Comparison of ENCODE assay signal across 8 mouse cellular contexts in genomic region chr7:19748219-19749195, GRCm38 (mm10). TPM values are rescaled to one million over a fixed set of nuclear protein-coding genes. Genes with fewer than 3 reads are reported as not detected.
DNase-seq lines count a peak whose midpoint lies in the region; ATAC-seq and TF ChIP-seq lines count a peak whose summit lies in the region.

No protein-coding gene starts in this region.

- H3K27ac ChIP-seq in embryonic facial prominence, embryonic 15.5 days (replicated peaks) = peak overlapping the region; percentile 96
- H3K27ac ChIP-seq in intestine, embryonic 16.5 days (ENCODE audit: low read length) = peak overlapping the region; percentile 95
- peak overlapping the region; percentile 96 for H3K27ac ChIP-seq in lung, postnatal 0 days (ENCODE audit: low read length)
- H3K27ac ChIP-seq in stomach, embryonic 14.5 days (ENCODE audit: low read length) = peak overlapping the region; percentile 97

- peak; percentile 64 for DNase-seq in adrenal gland, postnatal 10 days
- DNase-seq in adrenal gland, adult 2 months = no peak
- peak; percentile 52 for DNase-seq in lung, postnatal 0 days (ENCODE audit: low spot score)
- DNase-seq in layer of hippocampus, postnatal 36 days = no peak

- no peaks in the 10 kb centered on the region for H3K9me3 ChIP-seq in embryonic facial prominence, embryonic 15.5 days (replicated peaks)
- no peaks in the 10 kb centered on the region for H3K9me3 ChIP-seq in intestine, embryonic 16.5 days (ENCODE audit: control insufficient read depth, low read length)
- no peaks in the 10 kb centered on the region for H3K9me3 ChIP-seq in lung, postnatal 0 days (ENCODE audit: low read length)
- no peaks in the 10 kb centered on the region for H3K9me3 ChIP-seq in stomach, embryonic 14.5 days (ENCODE audit: control insufficient read depth, low read depth, low read length)

- no peaks in the 10 kb centered on the region for H3K79me2 ChIP-seq in C2C12 (ENCODE audit: control insufficient read depth, insufficient read depth)

- no peak for TF ChIP-seq CTCF in C2C12 (IDR thresholded peaks at IDR 0.05; ENCODE audit: control insufficient read depth, insufficient read depth, insufficient read length)
- no peak for TF ChIP-seq CTCF in lung, postnatal 0 days (IDR thresholded peaks at IDR 0.05)

- peak overlapping the region; percentile 75 for H3K9ac ChIP-seq in embryonic facial prominence, embryonic 15.5 days
- peak overlapping the region; percentile 97 for H3K9ac ChIP-seq in intestine, embryonic 16.5 days (ENCODE audit: low read depth, low read length)
- H3K9ac ChIP-seq in lung, postnatal 0 days (replicated peaks; ENCODE audit: low read depth) = peak overlapping the region; percentile 93
- peak overlapping the region; percentile 95 for H3K9ac ChIP-seq in stomach, embryonic 14.5 days (replicated peaks; ENCODE audit: low read depth, low read length)

- no peaks in the 10 kb centered on the region for H3K27me3 ChIP-seq in C2C12 (ENCODE audit: control insufficient read depth, insufficient read depth, insufficient read length)
- H3K27me3 ChIP-seq in embryonic facial prominence, embryonic 15.5 days = no peaks in the 10 kb centered on the region
- no peaks in the 10 kb centered on the region for H3K27me3 ChIP-seq in intestine, embryonic 16.5 days (replicated peaks; ENCODE audit: control insufficient read depth, insufficient read depth, low read length)
- H3K27me3 ChIP-seq in lung, postnatal 0 days (replicated peaks; ENCODE audit: insufficient read depth, low read length) = no peaks in the 10 kb centered on the region
- no peaks in the 10 kb centered on the region for H3K27me3 ChIP-seq in stomach, embryonic 14.5 days (ENCODE audit: control insufficient read depth, insufficient read depth, low read length)

- peaks cover 47% of the 10 kb centered on the region for H3K4me1 ChIP-seq in embryonic facial prominence, embryonic 15.5 days
- peaks cover 44% of the 10 kb centered on the region for H3K4me1 ChIP-seq in intestine, embryonic 16.5 days (ENCODE audit: control insufficient read depth, insufficient read depth, low read length)
- H3K4me1 ChIP-seq in lung, postnatal 0 days (ENCODE audit: insufficient read depth, low read depth, low read length) = peaks cover 18% of the 10 kb centered on the region; the same call in 1 of the 2 replicates
- H3K4me1 ChIP-seq in stomach, embryonic 14.5 days (ENCODE audit: control insufficient read depth, insufficient read depth, low read length) = peaks cover 40% of the 10 kb centered on the region

- H3K79me3 ChIP-seq in C2C12 (ENCODE audit: low read depth) = no peaks in the 10 kb centered on the region

- H3K36me3 ChIP-seq in C2C12 (ENCODE audit: control insufficient read depth, insufficient read depth) = no peaks in the 10 kb centered on the region
- H3K36me3 ChIP-seq in embryonic facial prominence, embryonic 15.5 days = peaks cover 4% of the 10 kb centered on the region; the same call in 1 of the 2 replicates
- 0 out of 2 replicates have a peak, but pooled peaks cover 5% of the 10 kb centered on the region for H3K36me3 ChIP-seq in intestine, embryonic 16.5 days (ENCODE audit: control insufficient read depth, insufficient read depth, low read length)
- H3K36me3 ChIP-seq in lung, postnatal 0 days (ENCODE audit: insufficient read depth, low read length) = no peaks in the 10 kb centered on the region
- H3K36me3 ChIP-seq in stomach, embryonic 14.5 days (ENCODE audit: control insufficient read depth, insufficient read depth, low read length) = peaks cover 6% of the 10 kb centered on the region

- H3K4me2 ChIP-seq in embryonic facial prominence, embryonic 15.5 days (replicated peaks) = peak overlapping the region; percentile 74
- peak overlapping the region; percentile 82 for H3K4me2 ChIP-seq in intestine, embryonic 16.5 days (ENCODE audit: low read depth, low read length)
- H3K4me2 ChIP-seq in lung, postnatal 0 days (replicated peaks; ENCODE audit: low read depth, low read length) = peak overlapping the region; percentile 81
- peak overlapping the region; percentile 82 for H3K4me2 ChIP-seq in stomach, embryonic 14.5 days (replicated peaks; ENCODE audit: low read depth, low read length)

- peak overlapping the region; percentile 92 for H3ac ChIP-seq in C2C12 (ENCODE audit: control insufficient read depth, insufficient read length, low read depth)

- H3K4me3 ChIP-seq in C2C12 (ENCODE audit: insufficient read depth, poor library complexity, severe bottlenecking) = peak overlapping the region; percentile 42
- H3K4me3 ChIP-seq in embryonic facial prominence, embryonic 15.5 days (replicated peaks) = peak overlapping the region; percentile 87
- H3K4me3 ChIP-seq in intestine, embryonic 16.5 days (ENCODE audit: low read length) = peak overlapping the region; percentile 92
- H3K4me3 ChIP-seq in lung, postnatal 0 days (ENCODE audit: low read depth, low read length) = peak overlapping the region; percentile 92
- H3K4me3 ChIP-seq in stomach, embryonic 14.5 days (ENCODE audit: low read depth, low read length) = peak overlapping the region; percentile 89

- ATAC-seq in embryonic facial prominence, embryonic 15.5 days (ENCODE audit: insufficient number of reproducible peaks, low FRiP score, low TSS enrichment, low read depth) = peak; percentile 2; the same call in 1 of the 2 replicates
- peak; percentile 0; the same call in 1 of the 2 replicates for ATAC-seq in intestine, embryonic 16.5 days
- no peak for ATAC-seq in lung, postnatal 0 days
- no peak for ATAC-seq in stomach, embryonic 14.5 days (ENCODE audit: insufficient number of reproducible peaks, insufficient read depth, low FRiP score, low read depth)

- no peak; the same call in 1 of the 2 replicates for TF ChIP-seq EP300 in lung, postnatal 0 days (IDR thresholded peaks at IDR 0.05)

- WGBS in embryonic facial prominence, embryonic 15.5 days = 1% methylated on average over 32 of the region's 32 CpGs
- WGBS in intestine, embryonic 16.5 days = under 1% methylated on average over 32 of the region's 32 CpGs
- WGBS in lung, postnatal 0 days = 1% methylated on average over 32 of the region's 32 CpGs
- under 1% methylated on average over 32 of the region's 32 CpGs for WGBS in stomach, embryonic 14.5 days

RNA-seq across cellular contexts. Expression of gene Nectin2, which starts 1.8 kb away (rescaled TPM):
- 100 to 1,000 TPM in 1 of 2 experiments, 10 to 100 TPM in 1; 86.7 to 106 TPM for total RNA-seq in adrenal gland, postnatal 10 days (2021)
- total RNA-seq in adrenal gland, adult 2 months (2021) = 10 to 100 TPM; 76.9 to 98.1 TPM
- 138 and 165 TPM in 2 replicates for polyA plus RNA-seq in adrenal gland, adult 2 months (2012; rRNA removed)
- polyA plus RNA-seq in C2C12 (2012; fragmentation: generic; extraction: Trizol) = 26.7 TPM
- polyA plus RNA-seq in embryonic facial prominence, embryonic 15.5 days (2015; fragmentation: Nextera tagmentation; extraction: Ambion mirVana) = 79.6 and 86.6 TPM in 2 replicates
- polyA plus RNA-seq in intestine, embryonic 16.5 days (2015; fragmentation: Nextera tagmentation; extraction: Ambion mirVana) = 143 and 149 TPM in 2 replicates
- 113 and 116 TPM in 2 replicates for polyA plus RNA-seq in lung, postnatal 0 days (2015; fragmentation: Nextera tagmentation; extraction: Ambion mirVana)
- 106 and 113 TPM in 2 replicates for polyA plus RNA-seq in stomach, embryonic 14.5 days (2014; fragmentation: Nextera tagmentation; extraction: Ambion mirVana)
- 1 to 10 TPM; 5.2 to 5.8 TPM for total RNA-seq in layer of hippocampus, postnatal 36 days (2021)

RNA-seq across cellular contexts. Expression of gene Bcam, which starts 22.3 kb away (rescaled TPM):
- total RNA-seq in adrenal gland, postnatal 10 days (2021) = 10 to 100 TPM; 62.4 to 75.1 TPM
- 10 to 100 TPM; 35.9 to 61.1 TPM for total RNA-seq in adrenal gland, adult 2 months (2021)
- 103 and 108 TPM in 2 replicates for polyA plus RNA-seq in adrenal gland, adult 2 months (2012; rRNA removed)
- 1.7 TPM for polyA plus RNA-seq in C2C12 (2012; fragmentation: generic; extraction: Trizol)
- polyA plus RNA-seq in embryonic facial prominence, embryonic 15.5 days (2015; fragmentation: Nextera tagmentation; extraction: Ambion mirVana) = 158 and 163 TPM in 2 replicates
- polyA plus RNA-seq in intestine, embryonic 16.5 days (2015; fragmentation: Nextera tagmentation; extraction: Ambion mirVana) = 58.7 and 62.7 TPM in 2 replicates
- 477 and 507 TPM in 2 replicates for polyA plus RNA-seq in lung, postnatal 0 days (2015; fragmentation: Nextera tagmentation; extraction: Ambion mirVana)
- 156 and 164 TPM in 2 replicates for polyA plus RNA-seq in stomach, embryonic 14.5 days (2014; fragmentation: Nextera tagmentation; extraction: Ambion mirVana)
- 1 to 10 TPM; 9.5 to 9.8 TPM for total RNA-seq in layer of hippocampus, postnatal 36 days (2021)

RNA-seq across cellular contexts. Expression of gene Tomm40, which starts 33.3 kb away (rescaled TPM):
- 100 to 1,000 TPM; 157 to 171 TPM for total RNA-seq in adrenal gland, postnatal 10 days (2021)
- total RNA-seq in adrenal gland, adult 2 months (2021) = 100 to 1,000 TPM; 115 to 143 TPM
- 164 and 165 TPM in 2 replicates for polyA plus RNA-seq in adrenal gland, adult 2 months (2012; rRNA removed)
- 218 TPM for polyA plus RNA-seq in C2C12 (2012; fragmentation: generic; extraction: Trizol)
- polyA plus RNA-seq in embryonic facial prominence, embryonic 15.5 days (2015; fragmentation: Nextera tagmentation; extraction: Ambion mirVana) = 146 and 148 TPM in 2 replicates
- 143 and 157 TPM in 2 replicates for polyA plus RNA-seq in intestine, embryonic 16.5 days (2015; fragmentation: Nextera tagmentation; extraction: Ambion mirVana)
- 60.8 and 62.4 TPM in 2 replicates for polyA plus RNA-seq in lung, postnatal 0 days (2015; fragmentation: Nextera tagmentation; extraction: Ambion mirVana)
- polyA plus RNA-seq in stomach, embryonic 14.5 days (2014; fragmentation: Nextera tagmentation; extraction: Ambion mirVana) = 91.2 and 108 TPM in 2 replicates
- 100 to 1,000 TPM; 110 to 115 TPM for total RNA-seq in layer of hippocampus, postnatal 36 days (2021)

RNA-seq across cellular contexts. Expression of gene Cblc, which starts 48.1 kb away (rescaled TPM):
- total RNA-seq in adrenal gland, postnatal 10 days (2021) = 1 to 10 TPM; 1.8 to 3.2 TPM
- not detected for total RNA-seq in adrenal gland, adult 2 months (2021)
- 0.60 TPM in 1 of 2 replicates, not detected in the other for polyA plus RNA-seq in adrenal gland, adult 2 months (2012; rRNA removed)
- not detected for polyA plus RNA-seq in C2C12 (2012; fragmentation: generic; extraction: Trizol)
- 13.2 and 17.2 TPM in 2 replicates for polyA plus RNA-seq in embryonic facial prominence, embryonic 15.5 days (2015; fragmentation: Nextera tagmentation; extraction: Ambion mirVana)
- 32.6 and 42.1 TPM in 2 replicates for polyA plus RNA-seq in intestine, embryonic 16.5 days (2015; fragmentation: Nextera tagmentation; extraction: Ambion mirVana)
- polyA plus RNA-seq in lung, postnatal 0 days (2015; fragmentation: Nextera tagmentation; extraction: Ambion mirVana) = 18.4 and 23.9 TPM in 2 replicates
- 15.1 and 17.7 TPM in 2 replicates for polyA plus RNA-seq in stomach, embryonic 14.5 days (2014; fragmentation: Nextera tagmentation; extraction: Ambion mirVana)
- total RNA-seq in layer of hippocampus, postnatal 36 days (2021) = not detected

RNA-seq across cellular contexts. Expression of gene Apoe, which starts 49.5 kb away (rescaled TPM):
- total RNA-seq in adrenal gland, postnatal 10 days (2021) = 1,000 to 10,000 TPM; 1,872 to 4,173 TPM
- total RNA-seq in adrenal gland, adult 2 months (2021) = 1,000 to 10,000 TPM; 1,105 to 1,118 TPM
- polyA plus RNA-seq in adrenal gland, adult 2 months (2012; rRNA removed) = 1,670 and 1,938 TPM in 2 replicates
- 2.0 TPM for polyA plus RNA-seq in C2C12 (2012; fragmentation: generic; extraction: Trizol)
- 442 and 474 TPM in 2 replicates for polyA plus RNA-seq in embryonic facial prominence, embryonic 15.5 days (2015; fragmentation: Nextera tagmentation; extraction: Ambion mirVana)
- 314 and 355 TPM in 2 replicates for polyA plus RNA-seq in intestine, embryonic 16.5 days (2015; fragmentation: Nextera tagmentation; extraction: Ambion mirVana)
- 768 and 1,006 TPM in 2 replicates for polyA plus RNA-seq in lung, postnatal 0 days (2015; fragmentation: Nextera tagmentation; extraction: Ambion mirVana)
- polyA plus RNA-seq in stomach, embryonic 14.5 days (2014; fragmentation: Nextera tagmentation; extraction: Ambion mirVana) = 291 and 299 TPM in 2 replicates
- 1,000 to 10,000 TPM; 2,147 to 2,303 TPM for total RNA-seq in layer of hippocampus, postnatal 36 days (2021)

Comparison
In these comparisons a context has a peak if more than half of its experiments do, and no peak if none do; other contexts are left out.
1. DNase-seq: peak in adrenal gland, postnatal 10 days (single experiment) and lung, postnatal 0 days (single experiment); none in adrenal gland, adult 2 months (single experiment) and layer of hippocampus, postnatal 36 days (0 of 2).
2. H3K4me3 ChIP-seq: peak in every context shown above with its lines; median percentile 92 in intestine, embryonic 16.5 days; 92 in lung, postnatal 0 days; 89 in stomach, embryonic 14.5 days; 87 in embryonic facial prominence, embryonic 15.5 days; 42 in C2C12.
3. ATAC-seq: peak in embryonic facial prominence, embryonic 15.5 days (single experiment) and intestine, embryonic 16.5 days (single experiment); none in lung, postnatal 0 days (single experiment) and stomach, embryonic 14.5 days (single experiment).
4. RNA of gene Bcam, which starts 22.3 kb away (polyA plus RNA-seq): 477 to 507 TPM in lung, postnatal 0 days, 158 to 163 TPM in embryonic facial prominence, embryonic 15.5 days, 156 to 164 TPM in stomach, embryonic 14.5 days, 103 to 108 TPM in adrenal gland, adult 2 months and 58.7 to 62.7 TPM in intestine, embryonic 16.5 days; 1.7 TPM in C2C12 (single experiment); every median in the first group is over 10 times any median in the second.
5. Peak in every context shown above with its lines, with median percentiles within 50 percentile points of each other: H3K27ac ChIP-seq, H3K4me2 ChIP-seq and H3K9ac ChIP-seq.